Mouse (Mus musculus): ENCODE results near the gene Borcs6. TPM values are rescaled to one million over a fixed set of nuclear protein-coding genes. Genes with fewer than 3 reads are reported as not detected.

Borcs6 gene
- polyA plus RNA-seq, 1 experiment from 2014 or later = 5.4 TPM

GRCm38 (mm10) chr11:69075764-69076479 lies 16.4 kb downstream of the Borcs6 start:
- H3K27me3 ChIP-seq (ENCODE audit: insufficient read depth, low read length) = no peaks in the 10 kb centered on the region
- no peaks in the 10 kb centered on the region for H3K9me3 ChIP-seq (ENCODE audit: low read length)
- no peak overlapping the region for H3K9ac ChIP-seq (replicated peaks)
- H3K27ac ChIP-seq (ENCODE audit: low read depth) = no peak overlapping the region
- WGBS (ENCODE audit: insufficient replicate concordance) = 55% methylated on average over 8 of the region's 9 CpGs
- no peak overlapping the region for H3K4me2 ChIP-seq (ENCODE audit: low read depth, low read length)
- TF ChIP-seq EP300 (IDR thresholded peaks at IDR 0.05; ENCODE audit: low read depth) (no peak), CTCF (IDR thresholded peaks at IDR 0.05; ENCODE audit: low read depth) (no peak)
- DNase-seq (no peak), ATAC-seq (no peak)
- no peak overlapping the region for H3K4me3 ChIP-seq (ENCODE audit: low read depth, low read length)
- peaks cover 33% of the 10 kb centered on the region for H3K4me1 ChIP-seq (ENCODE audit: insufficient read depth)
- no peaks in the 10 kb centered on the region for H3K36me3 ChIP-seq (replicated peaks; ENCODE audit: insufficient read depth, low read length)

GRCm38 (mm10) chr11:69076572-69076971 lies 17.1 kb downstream of the Borcs6 start:
- Histone ChIP-seq H3K36me3 (replicated peaks; ENCODE audit: insufficient read depth, low read length) (no peaks in the 10 kb centered on the region), H3K4me1 (ENCODE audit: insufficient read depth) (peaks cover 26% of the 10 kb centered on the region), H3K27ac (ENCODE audit: low read depth) (no peak overlapping the region), H3K9me3 (ENCODE audit: low read length) (no peaks in the 10 kb centered on the region), H3K4me2 (ENCODE audit: low read depth, low read length) (no peak overlapping the region), H3K4me3 (ENCODE audit: low read depth, low read length) (no peak overlapping the region), H3K27me3 (ENCODE audit: insufficient read depth, low read length) (no peaks in the 10 kb centered on the region), H3K9ac (replicated peaks) (no peak overlapping the region)
- 70% methylated on average over 5 of the region's 5 CpGs for whole genome bisulfite sequencing (ENCODE audit: insufficient replicate concordance)
- no peak for DNase-seq
- no peak for ATAC-seq
- no peak for TF ChIP-seq EP300 (IDR thresholded peaks at IDR 0.05; ENCODE audit: low read depth)
- TF ChIP-seq CTCF (IDR thresholded peaks at IDR 0.05; ENCODE audit: low read depth) = no peak

GRCm38 (mm10) chr11:69077316-69077715 lies 17.8 kb downstream of the Borcs6 start:
- Histone ChIP-seq H3K36me3 (replicated peaks; ENCODE audit: insufficient read depth, low read length) (no peaks in the 10 kb centered on the region), H3K9ac (replicated peaks) (no peak overlapping the region), H3K4me1 (ENCODE audit: insufficient read depth) (peaks cover 22% of the 10 kb centered on the region), H3K9me3 (ENCODE audit: low read length) (no peaks in the 10 kb centered on the region), H3K4me2 (ENCODE audit: low read depth, low read length) (no peak overlapping the region), H3K27ac (ENCODE audit: low read depth) (no peak overlapping the region), H3K4me3 (ENCODE audit: low read depth, low read length) (no peak overlapping the region), H3K27me3 (ENCODE audit: insufficient read depth, low read length) (no peaks in the 10 kb centered on the region)
- ATAC-seq = no peak
- WGBS (ENCODE audit: insufficient replicate concordance) = 82% methylated on average over 9 of the region's 9 CpGs
- TF ChIP-seq EP300 (IDR thresholded peaks at IDR 0.05; ENCODE audit: low read depth) (no peak), CTCF (IDR thresholded peaks at IDR 0.05; ENCODE audit: low read depth) (no peak)
- no peak for DNase-seq

- Histone ChIP-seq H3K4me1 (ENCODE audit: insufficient read depth) (peaks cover 17% of the 10 kb centered on the region), H3K9ac (replicated peaks) (no peak overlapping the region), H3K4me3 (ENCODE audit: low read depth, low read length) (no peak overlapping the region), H3K9me3 (ENCODE audit: low read length) (no peaks in the 10 kb centered on the region), H3K4me2 (ENCODE audit: low read depth, low read length) (no peak overlapping the region), H3K36me3 (replicated peaks; ENCODE audit: insufficient read depth, low read length) (no peaks in the 10 kb centered on the region), H3K27me3 (ENCODE audit: insufficient read depth, low read length) (no peaks in the 10 kb centered on the region), H3K27ac (ENCODE audit: low read depth) (no peak overlapping the region)
- TF ChIP-seq EP300 (IDR thresholded peaks at IDR 0.05; ENCODE audit: low read depth) (no peak), CTCF (IDR thresholded peaks at IDR 0.05; ENCODE audit: low read depth) (no peak)
- no peak for DNase-seq
- ATAC-seq = no peak
- 74% methylated on average over 6 of the region's 6 CpGs for WGBS (ENCODE audit: insufficient replicate concordance)
Measured at GRCm38 (mm10) chr11:69078041-69078440, 18.5 kb downstream of the Borcs6 start.

- TF ChIP-seq CTCF (IDR thresholded peaks at IDR 0.05; ENCODE audit: low read depth) (no peak), EP300 (IDR thresholded peaks at IDR 0.05; ENCODE audit: low read depth) (no peak)
- Histone ChIP-seq H3K27me3 (ENCODE audit: insufficient read depth, low read length) (no peaks in the 10 kb centered on the region), H3K4me3 (ENCODE audit: low read depth, low read length) (no peak overlapping the region), H3K4me2 (ENCODE audit: low read depth, low read length) (no peak overlapping the region), H3K9me3 (ENCODE audit: low read length) (no peaks in the 10 kb centered on the region), H3K36me3 (replicated peaks; ENCODE audit: insufficient read depth, low read length) (no peaks in the 10 kb centered on the region), H3K9ac (replicated peaks) (no peak overlapping the region), H3K27ac (ENCODE audit: low read depth) (no peak overlapping the region), H3K4me1 (ENCODE audit: insufficient read depth) (peaks cover 12% of the 10 kb centered on the region)
- ATAC-seq (peak; percentile 43; the same call in 1 of the 2 replicates), DNase-seq (peak; percentile 48)
- WGBS (ENCODE audit: insufficient replicate concordance) = 59% methylated on average over 5 of the region's 5 CpGs
Measured at GRCm38 (mm10) chr11:69078805-69079438, 19.4 kb downstream of the Borcs6 start.

- WGBS (ENCODE audit: insufficient replicate concordance) = 66% methylated on average over 15 of the region's 15 CpGs
Measured at GRCm38 (mm10) chr11:69080102-69080854, 20.8 kb downstream of the Borcs6 start.

More at GRCm38 (mm10) chr11:69080102-69080854, 20.8 kb downstream of the Borcs6 start:
- H3K4me2 ChIP-seq (ENCODE audit: low read depth, low read length) = no peak overlapping the region
- peak; percentile 80 for ATAC-seq
- H3K36me3 ChIP-seq (replicated peaks; ENCODE audit: insufficient read depth, low read length) = no peaks in the 10 kb centered on the region
- TF ChIP-seq EP300 (IDR thresholded peaks at IDR 0.05; ENCODE audit: low read depth) (no peak), CTCF (IDR thresholded peaks at IDR 0.05; ENCODE audit: low read depth) (no peak)
- peaks cover 6% of the 10 kb centered on the region; the same call in 1 of the 2 replicates for H3K4me1 ChIP-seq (ENCODE audit: insufficient read depth)
- no peak overlapping the region for H3K9ac ChIP-seq (replicated peaks)
- 0 out of 2 replicates have a peak overlapping the region, but pooled peaks have one; percentile 34 for H3K27ac ChIP-seq (ENCODE audit: low read depth)
- H3K9me3 ChIP-seq (ENCODE audit: low read length) = no peaks in the 10 kb centered on the region
- H3K27me3 ChIP-seq (ENCODE audit: insufficient read depth, low read length) = no peaks in the 10 kb centered on the region
- H3K4me3 ChIP-seq (ENCODE audit: low read depth, low read length) = no peak overlapping the region
- DNase-seq = peak; percentile 25

Measured in liver, postnatal 0 days (tissue).